Mouse (Mus musculus): ENCODE results near the gene Nlgn1.

The Nlgn1 gene

GRCm38 (mm10) chr3:26069366-26069765 lies 262.9 kb downstream of the Nlgn1 start:
- no peak for DNase-seq (ENCODE audit: low read depth, low spot score)

- no peak for DNase-seq (ENCODE audit: low read depth, low spot score)
These were observed 281.5 kb downstream of the Nlgn1 start for GRCm38 (mm10) chr3:26050769-26051168.

GRCm38 (mm10) chr3:26042966-26043365 lies 289.3 kb downstream of the Nlgn1 start:
- no peak for DNase-seq (ENCODE audit: low read depth, low spot score)

DNA sequence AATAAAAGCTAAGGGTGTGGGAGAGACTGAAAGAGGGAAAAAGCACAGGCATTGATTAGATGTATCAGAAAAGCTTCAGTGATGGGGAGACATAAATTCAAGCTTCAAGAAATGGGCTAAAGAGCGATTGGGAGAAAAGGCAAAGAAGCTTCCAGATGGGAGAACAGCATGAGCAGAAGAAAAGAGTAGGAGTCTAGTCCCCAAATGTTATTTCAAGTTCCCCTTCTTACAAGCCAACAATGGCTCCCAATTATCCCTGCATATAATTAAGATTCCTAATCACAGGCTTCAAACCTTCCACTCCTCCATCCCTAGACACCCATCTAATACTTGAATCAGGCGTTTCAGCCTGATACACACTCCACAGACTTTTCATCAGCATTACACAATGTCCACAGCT lies 292.6 kb downstream of the Nlgn1 start:
- DNase-seq (ENCODE audit: low read depth, low spot score), result no peak

DNA sequence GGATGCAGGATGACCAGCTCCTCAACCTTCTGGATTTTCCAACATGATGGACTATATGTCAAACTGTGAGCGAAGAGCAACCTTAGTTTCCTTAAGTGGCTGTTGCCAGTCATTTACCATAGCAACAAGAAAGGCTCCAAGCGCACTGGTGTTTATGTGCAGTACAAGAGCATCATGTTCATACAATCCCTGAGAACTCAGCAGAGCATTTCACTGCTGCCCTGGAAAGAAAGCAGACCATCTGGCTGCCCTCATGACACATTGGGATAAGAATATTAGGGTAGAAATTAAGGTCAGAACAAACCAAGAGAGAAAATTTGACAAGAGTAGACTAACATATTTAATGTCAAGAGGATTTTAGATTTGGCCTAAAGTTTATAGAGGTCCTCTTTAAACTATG lies 306.2 kb downstream of the Nlgn1 start:
- DNase-seq (ENCODE audit: low read depth, low spot score), result no peak

DNA sequence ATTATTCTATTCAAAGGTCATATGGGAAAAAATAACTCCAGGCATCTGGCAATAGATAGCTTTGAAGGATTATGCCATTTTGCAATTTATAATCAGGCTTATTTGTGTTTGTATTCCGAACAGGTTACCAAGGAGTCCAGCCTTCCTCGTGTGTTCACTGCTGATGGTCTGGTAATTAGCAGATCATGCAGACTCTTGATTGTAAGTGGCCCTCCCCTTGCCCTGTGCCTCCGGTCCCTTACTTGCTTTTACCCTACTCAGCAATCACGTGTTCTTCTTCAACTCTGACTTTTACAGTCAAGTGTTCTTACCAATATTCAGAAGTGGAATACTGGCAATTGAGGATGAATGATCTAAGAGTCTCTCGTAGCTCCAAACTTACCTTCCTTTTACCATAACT lies 309.0 kb downstream of the Nlgn1 start:
- DNase-seq (ENCODE audit: low read depth, low spot score), result no peak

GRCm38 (mm10) chr3:26021632-26022184 lies 310.6 kb downstream of the Nlgn1 start:
- no peak for DNase-seq (ENCODE audit: low read depth, low spot score)

DNA sequence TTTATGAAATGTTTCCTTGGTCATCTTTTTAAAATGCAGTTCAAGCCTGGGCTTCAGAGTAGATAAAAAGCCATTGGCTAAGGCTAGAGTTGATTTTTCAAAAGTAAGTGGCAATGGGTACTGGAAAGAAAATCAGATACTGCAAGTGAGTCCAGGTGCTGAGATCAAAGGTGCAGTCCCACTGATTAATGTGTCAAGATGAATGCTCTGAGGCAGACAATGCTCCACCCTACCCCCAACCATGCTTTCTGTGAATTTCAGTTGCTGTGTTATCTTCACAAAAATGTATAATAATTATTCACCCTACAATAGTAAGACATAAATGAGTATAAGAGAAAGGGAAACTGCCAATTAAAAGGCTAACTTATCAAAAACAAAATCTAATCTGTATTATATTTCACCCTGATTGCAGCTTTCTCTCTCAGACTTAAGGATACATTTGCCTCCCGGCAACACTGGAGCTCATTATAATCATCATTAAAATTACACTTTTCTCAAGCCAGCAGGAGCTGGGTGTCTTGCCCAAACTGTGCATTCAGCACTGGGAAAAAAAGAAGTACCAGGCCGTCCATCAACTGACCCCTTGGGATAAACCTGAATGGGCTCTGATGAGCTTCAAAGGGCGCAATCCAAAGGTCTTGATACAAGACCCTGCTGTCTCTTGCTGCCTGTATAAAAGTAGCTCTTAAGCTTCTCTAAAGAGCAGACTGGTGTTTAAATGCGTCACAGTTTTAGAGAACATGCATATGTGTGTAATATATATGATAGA lies 320.8 kb downstream of the Nlgn1 start:
- DNase-seq (ENCODE audit: low read depth, low spot score), result no peak

DNA sequence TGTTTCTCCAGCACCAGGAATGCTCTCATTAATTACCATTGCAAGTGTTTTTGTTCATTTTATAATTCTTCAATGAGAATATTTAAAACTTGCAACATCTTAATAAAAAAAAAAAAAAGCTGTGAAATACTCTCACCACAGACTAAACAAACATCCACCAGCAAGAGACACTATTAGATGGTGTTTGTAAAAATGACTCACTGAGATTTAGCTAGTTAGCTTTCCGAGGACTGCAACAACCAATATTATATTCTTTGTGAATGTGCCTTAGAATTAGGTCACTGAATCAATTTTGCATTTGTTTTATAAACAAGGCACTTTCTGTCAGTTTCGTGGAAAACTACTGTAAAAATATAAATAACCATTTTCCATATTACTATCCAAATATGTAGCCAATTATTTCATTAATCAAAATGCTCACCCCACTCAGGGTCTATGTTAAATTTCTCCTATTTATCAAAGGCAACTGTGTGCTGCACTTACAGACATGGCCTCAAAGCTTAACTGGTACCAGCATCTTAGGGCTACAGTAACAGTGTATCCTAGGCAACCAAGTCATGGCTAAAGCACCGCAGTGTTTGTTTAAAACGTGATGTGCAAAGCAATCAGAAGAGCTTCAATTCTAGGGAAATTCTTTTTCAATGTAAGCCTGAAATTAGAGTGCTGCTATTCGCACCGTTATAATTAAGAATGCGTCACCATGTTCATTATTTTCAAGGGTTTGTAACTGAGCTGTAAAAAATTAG lies 329.2 kb downstream of the Nlgn1 start:
- DNase-seq (ENCODE audit: low read depth, low spot score), result no peak

- no peak for DNase-seq (ENCODE audit: low read depth, low spot score)
These were observed 329.9 kb downstream of the Nlgn1 start for GRCm38 (mm10) chr3:26002367-26002766.

DNA sequence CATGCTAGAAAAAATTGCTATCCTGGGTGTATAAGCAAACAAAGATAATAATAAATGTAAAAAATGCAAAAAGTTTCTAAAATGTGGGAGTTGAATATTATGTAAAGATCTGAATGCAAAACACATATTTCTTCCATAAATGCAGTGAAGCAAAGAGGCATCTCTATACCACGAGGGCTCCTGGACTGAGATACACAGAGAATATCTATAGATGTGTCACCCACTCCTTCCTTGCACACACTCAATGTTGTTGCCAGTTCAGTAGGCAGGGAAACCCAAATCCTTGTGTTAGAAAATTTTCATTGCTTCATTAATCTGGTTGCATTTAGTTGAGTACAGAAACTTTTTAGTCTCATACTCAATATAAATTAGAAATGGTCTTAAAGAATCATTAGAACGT lies 364.7 kb downstream of the Nlgn1 start:
- no peak for DNase-seq (ENCODE audit: low read depth, low spot score)

DNA sequence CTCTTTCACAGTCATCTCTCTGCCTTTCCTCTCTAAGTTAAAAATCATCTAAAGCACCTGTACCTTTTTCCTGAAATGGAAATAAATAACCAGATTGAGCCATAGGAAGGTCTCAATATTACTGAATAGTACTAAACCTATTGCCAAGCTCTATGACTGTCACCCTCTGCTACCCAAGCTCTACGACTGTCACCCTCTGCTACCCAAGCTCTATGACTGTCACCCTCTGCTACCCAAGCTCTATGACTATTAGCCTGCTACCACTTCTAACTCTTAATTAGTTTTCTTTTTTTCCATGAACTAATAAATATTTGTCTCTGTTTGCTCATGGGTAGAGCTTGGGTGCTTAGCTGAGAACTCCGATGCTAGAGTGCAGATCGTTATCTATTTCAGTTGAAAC lies 368.0 kb downstream of the Nlgn1 start:
- DNase-seq (ENCODE audit: low read depth, low spot score), result no peak

- no peak for DNase-seq (ENCODE audit: low read depth, low spot score)
These were observed 368.7 kb downstream of the Nlgn1 start for GRCm38 (mm10) chr3:25963568-25963967.

DNA sequence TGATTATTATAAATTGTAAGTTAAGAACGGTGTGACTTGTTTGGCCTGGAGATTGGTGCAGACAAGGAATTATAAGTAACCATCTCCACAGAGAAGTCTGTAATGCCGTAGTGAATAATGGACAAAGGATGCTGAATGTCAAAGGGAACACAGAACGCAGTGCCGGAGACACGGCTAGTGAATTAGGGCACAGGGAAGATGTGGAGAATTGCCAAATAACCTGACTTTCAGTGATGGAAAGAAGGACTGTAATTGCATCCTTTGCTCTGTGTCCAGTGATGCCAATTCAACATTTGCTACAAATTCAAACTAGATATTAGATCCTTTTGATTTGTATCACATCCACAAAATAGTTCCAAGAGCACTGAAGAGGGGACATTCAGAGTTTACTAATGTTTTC lies 415.7 kb downstream of the Nlgn1 start:
- no peak for DNase-seq (ENCODE audit: low read depth, low spot score)

- DNase-seq (ENCODE audit: low read depth, low spot score), result no peak
These were observed 417.7 kb downstream of the Nlgn1 start for GRCm38 (mm10) chr3:25914365-25915065.

DNA sequence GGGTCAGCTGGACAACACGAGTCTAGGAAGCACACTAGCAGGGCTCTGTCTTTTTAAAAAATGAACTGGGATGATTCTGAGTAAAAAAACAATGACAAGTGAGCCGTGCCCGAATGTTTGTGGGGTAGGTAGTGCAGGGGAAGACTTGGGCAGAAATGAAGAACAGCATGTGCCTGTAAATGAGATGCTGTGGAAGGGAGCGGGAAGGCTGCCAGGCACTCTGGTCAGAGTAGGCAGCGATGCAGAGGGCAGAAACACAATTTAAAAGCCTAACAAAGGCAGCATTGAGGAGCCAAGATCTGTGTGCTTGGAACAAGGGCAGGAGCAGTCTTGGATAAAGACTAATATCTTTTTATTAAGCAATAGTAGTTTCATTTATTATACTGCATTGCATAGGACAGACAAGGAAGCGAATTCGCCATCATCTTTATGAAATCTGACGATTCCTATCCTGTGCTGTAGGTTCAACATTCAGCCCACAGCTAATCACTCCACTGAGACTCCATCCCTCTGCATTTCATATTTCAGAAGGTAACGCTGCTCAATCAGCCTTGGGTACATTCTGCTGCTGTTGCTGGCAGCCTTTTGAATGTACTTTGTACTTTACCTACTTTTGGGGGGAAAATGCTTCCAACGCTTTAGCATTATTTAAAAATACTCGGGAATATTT lies 429.0 kb downstream of the Nlgn1 start:
- no peak for DNase-seq (ENCODE audit: low read depth, low spot score)

DNA sequence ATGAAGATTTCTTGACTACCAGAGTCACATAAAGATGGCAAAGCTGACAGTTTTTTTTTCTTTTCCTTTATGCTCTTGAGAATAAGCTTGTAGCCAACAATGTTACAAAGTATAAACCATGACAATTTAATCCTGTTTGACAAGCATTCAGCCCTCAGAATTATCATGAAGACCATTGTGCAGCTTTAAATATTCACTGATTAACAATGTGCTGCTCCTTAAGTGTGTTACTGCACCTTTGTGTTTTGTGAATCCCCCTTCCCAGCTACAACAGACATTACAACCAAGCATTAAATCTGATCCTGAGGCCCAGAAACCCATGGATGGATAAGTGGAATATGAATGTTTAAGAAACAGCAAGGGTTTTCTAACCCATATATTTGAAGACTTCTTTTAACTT lies 434.8 kb downstream of the Nlgn1 start:
- DNase-seq (ENCODE audit: low read depth, low spot score), result no peak

DNA sequence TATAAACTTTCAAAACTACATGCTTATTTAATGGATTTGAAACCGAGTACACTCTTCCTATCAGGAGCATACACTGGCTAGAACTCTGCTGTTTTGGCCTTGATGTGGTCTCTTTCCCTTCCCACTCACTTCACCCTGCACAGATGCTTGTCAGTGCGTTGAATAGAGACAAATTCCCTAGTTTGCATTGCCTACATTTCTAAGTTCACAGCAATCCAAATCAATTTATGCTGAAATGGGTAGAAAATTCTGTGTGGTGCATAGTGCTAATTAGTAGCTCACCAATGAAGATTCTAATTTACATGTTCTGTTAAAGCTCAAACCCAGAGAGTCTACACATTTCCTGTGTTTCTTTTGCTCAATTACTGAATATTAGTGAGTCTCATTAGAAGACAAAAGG lies 447.5 kb downstream of the Nlgn1 start:
- DNase-seq (ENCODE audit: low read depth, low spot score), result no peak

GRCm38 (mm10) chr3:25869161-25869560 lies 463.1 kb downstream of the Nlgn1 start:
- no peak for DNase-seq (ENCODE audit: low read depth, low spot score)

- DNase-seq (ENCODE audit: low read depth, low spot score), result no peak
These were observed 473.9 kb downstream of the Nlgn1 start for GRCm38 (mm10) chr3:25858384-25858783.

- DNase-seq (ENCODE audit: low read depth, low spot score), result no peak
These were observed 487.4 kb downstream of the Nlgn1 start for GRCm38 (mm10) chr3:25844686-25845462.

Measured in skeletal muscle tissue, adult 2 months (tissue).